Mouse (Mus musculus): ENCODE data around the gene Galnt18. TPM values are rescaled to one million over a fixed set of nuclear protein-coding genes. Genes with fewer than 3 reads are reported as not detected.

Gene Galnt18
- polyA plus RNA-seq, 1 experiment from 2014 or later = 8.5 TPM

DNA sequence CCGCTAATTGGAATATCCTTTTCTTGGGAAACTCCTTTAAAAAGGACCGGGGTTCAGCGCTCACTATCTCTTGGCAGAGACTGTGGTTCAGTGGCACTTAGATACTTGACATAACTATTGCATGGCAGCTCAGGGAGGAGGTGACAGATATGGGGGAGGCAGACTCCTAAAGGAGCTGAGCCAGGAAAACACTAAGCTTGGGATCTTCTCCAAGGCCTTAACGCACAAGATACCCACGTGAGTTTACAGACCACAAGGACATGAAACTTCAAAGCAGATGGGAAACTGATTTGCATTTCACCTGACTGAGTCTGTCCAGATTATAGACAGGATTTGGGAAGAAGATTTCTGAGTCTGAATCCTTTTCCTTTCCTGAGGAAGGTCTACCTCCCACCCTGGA is 141.3 kb downstream of the Galnt18 start:
- Histone ChIP-seq H3K4me1 (replicated peaks) (peaks cover 6% of the 10 kb centered on the region; the same call in 1 of the 2 replicates), H3K36me3 (no peaks in the 10 kb centered on the region), H3K27ac (no peak overlapping the region), H3K4me3 (no peak overlapping the region), H3K9me3 (no peaks in the 10 kb centered on the region), H3K27me3 (ENCODE audit: insufficient read depth, poor library complexity, severe bottlenecking) (no peaks in the 10 kb centered on the region)
- no peak for DNase-seq (ENCODE audit: low spot score)
- 93% methylated on average over 5 of the region's 5 CpGs for WGBS

DNA sequence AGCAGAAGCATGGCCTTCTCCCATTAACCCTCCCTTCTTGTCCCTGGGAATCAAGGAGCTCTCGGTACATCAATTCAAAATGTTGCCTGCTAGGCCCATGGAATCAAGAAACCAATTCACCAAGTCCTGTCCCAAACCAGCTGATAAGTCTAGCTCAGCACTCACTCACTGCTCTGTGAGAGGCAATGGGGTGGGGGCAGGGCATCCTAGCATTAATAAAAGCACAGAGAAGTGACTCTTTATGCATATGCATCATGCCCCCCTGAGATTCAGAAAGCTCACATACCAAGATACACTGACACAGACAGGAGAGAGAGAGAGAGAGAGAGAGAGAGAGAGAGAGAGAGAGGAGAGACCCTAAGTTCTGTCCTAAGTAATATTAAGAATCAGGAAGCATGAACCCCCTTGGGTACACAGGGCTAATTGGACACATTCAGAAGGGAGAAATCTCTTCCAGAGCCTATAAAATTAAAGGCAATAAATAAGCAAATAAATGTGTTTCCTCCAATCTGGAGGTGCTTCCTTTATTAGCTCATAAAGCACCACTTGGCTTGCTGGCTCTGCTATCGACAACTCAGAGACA is 141.8 kb downstream of the Galnt18 start:
- DNase-seq (ENCODE audit: low spot score) = no peak
- Histone ChIP-seq H3K36me3 (no peaks in the 10 kb centered on the region), H3K4me1 (replicated peaks) (peaks cover 6% of the 10 kb centered on the region; the same call in 1 of the 2 replicates), H3K27ac (no peak overlapping the region), H3K27me3 (ENCODE audit: insufficient read depth, poor library complexity, severe bottlenecking) (no peaks in the 10 kb centered on the region), H3K9me3 (no peaks in the 10 kb centered on the region), H3K4me3 (no peak overlapping the region)
- WGBS = 84% methylated on average over 2 of the region's 2 CpGs

DNA sequence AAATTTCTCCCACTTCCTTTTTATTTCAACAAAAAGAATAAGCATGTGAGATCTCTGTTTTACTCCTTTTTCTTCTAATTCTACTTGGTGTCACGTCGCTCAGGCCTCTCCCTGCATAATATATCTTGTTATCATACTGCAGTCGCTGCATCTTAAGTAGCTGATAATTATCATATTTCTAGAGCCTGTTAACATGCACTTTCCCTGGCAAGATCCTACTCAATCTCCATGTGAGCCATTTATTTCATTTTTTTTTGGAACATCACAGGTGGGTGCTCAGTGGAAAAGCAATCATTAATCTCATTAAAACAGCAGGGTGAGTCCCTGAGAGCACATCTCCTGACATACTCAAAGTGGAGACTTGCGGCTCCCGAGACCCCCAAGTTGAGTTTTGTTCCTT is 143.3 kb downstream of the Galnt18 start:
- H3K4me1 ChIP-seq (replicated peaks) = peaks cover 6% of the 10 kb centered on the region; the same call in 1 of the 2 replicates
- no peaks in the 10 kb centered on the region for H3K9me3 ChIP-seq
- no peak overlapping the region for H3K4me3 ChIP-seq
- H3K27ac ChIP-seq = no peak overlapping the region
- H3K27me3 ChIP-seq (ENCODE audit: insufficient read depth, poor library complexity, severe bottlenecking) = no peaks in the 10 kb centered on the region
- DNase-seq (ENCODE audit: low spot score) = no peak
- no peaks in the 10 kb centered on the region for H3K36me3 ChIP-seq
- 92% methylated on average over 5 of the region's 5 CpGs for WGBS

DNA sequence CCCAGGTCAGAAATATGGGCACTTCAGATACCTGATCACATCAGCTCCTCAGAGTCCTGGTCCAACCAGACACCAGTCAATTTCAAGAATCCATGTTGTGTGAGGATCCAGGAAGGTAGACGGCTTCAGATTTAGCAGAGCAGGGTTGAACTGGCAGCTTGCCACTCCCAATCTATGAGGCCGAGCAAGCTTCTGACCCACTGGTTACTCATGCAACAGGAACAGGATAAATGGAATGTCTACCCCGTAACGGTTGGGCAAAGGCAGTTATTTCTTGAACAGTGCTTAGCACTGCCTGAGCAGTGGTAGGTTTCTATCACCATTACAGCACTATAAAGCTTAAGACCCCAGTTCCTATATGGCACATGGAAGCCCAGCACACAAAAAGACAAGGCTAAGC is 148.5 kb downstream of the Galnt18 start:
- Histone ChIP-seq H3K9me3 (no peaks in the 10 kb centered on the region), H3K27ac (no peak overlapping the region), H3K4me3 (no peak overlapping the region), H3K4me1 (replicated peaks) (no peaks in the 10 kb centered on the region), H3K27me3 (ENCODE audit: insufficient read depth, poor library complexity, severe bottlenecking) (no peaks in the 10 kb centered on the region), H3K36me3 (no peaks in the 10 kb centered on the region)
- DNase-seq (ENCODE audit: low spot score) = no peak
- WGBS = 96% methylated on average over 4 of the region's 4 CpGs

DNA sequence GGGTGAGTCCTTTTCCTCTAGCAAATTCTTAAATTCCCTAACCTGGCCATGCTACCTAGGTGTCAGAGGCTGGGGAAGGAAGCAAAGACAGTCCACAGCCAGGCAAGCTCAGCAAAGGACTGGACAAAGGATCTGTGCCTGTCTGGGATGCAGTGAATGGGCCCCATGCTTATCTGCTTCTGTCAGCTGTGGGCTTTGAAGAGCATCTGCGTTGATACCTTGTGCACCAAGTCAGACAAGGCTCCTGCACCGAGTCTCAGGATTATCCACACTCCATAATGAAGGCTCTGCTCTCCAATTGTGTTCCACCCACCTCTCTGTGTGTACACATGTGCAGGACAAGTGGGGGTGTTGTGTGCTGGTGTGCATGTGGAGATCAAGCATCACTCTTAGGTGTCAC is 153.5 kb downstream of the Galnt18 start:
- 87% methylated on average over 2 of the region's 2 CpGs for WGBS
- Histone ChIP-seq H3K27ac (no peak overlapping the region), H3K27me3 (ENCODE audit: insufficient read depth, poor library complexity, severe bottlenecking) (no peaks in the 10 kb centered on the region), H3K36me3 (no peaks in the 10 kb centered on the region), H3K4me3 (no peak overlapping the region), H3K4me1 (replicated peaks) (no peaks in the 10 kb centered on the region), H3K9me3 (no peaks in the 10 kb centered on the region)
- no peak for DNase-seq (ENCODE audit: low spot score)

DNA sequence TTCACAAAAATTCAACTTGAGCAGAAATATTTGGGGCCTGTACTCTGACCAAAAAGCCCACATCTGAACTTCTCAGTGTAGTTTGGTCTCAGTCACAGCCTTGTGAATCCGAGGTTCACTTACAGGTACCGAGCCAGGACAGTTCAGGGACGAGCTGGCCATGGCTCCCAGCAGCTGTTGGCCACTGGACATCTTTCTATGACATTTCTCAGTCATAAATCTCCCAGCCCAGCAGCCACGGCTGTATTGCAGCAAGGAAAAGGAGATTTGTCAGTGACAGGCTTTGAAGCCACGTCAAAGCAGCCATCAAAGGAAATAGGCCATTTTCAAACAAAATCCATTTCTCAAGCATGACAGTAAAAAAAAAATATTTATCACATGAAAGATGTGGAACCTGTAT is 154.0 kb downstream of the Galnt18 start:
- Histone ChIP-seq H3K36me3 (no peaks in the 10 kb centered on the region), H3K27me3 (ENCODE audit: insufficient read depth, poor library complexity, severe bottlenecking) (no peaks in the 10 kb centered on the region), H3K4me1 (replicated peaks) (no peaks in the 10 kb centered on the region), H3K27ac (no peak overlapping the region), H3K9me3 (no peaks in the 10 kb centered on the region), H3K4me3 (no peak overlapping the region)
- WGBS = 84% methylated on average over 5 of the region's 5 CpGs
- DNase-seq (ENCODE audit: low spot score) = no peak

DNA sequence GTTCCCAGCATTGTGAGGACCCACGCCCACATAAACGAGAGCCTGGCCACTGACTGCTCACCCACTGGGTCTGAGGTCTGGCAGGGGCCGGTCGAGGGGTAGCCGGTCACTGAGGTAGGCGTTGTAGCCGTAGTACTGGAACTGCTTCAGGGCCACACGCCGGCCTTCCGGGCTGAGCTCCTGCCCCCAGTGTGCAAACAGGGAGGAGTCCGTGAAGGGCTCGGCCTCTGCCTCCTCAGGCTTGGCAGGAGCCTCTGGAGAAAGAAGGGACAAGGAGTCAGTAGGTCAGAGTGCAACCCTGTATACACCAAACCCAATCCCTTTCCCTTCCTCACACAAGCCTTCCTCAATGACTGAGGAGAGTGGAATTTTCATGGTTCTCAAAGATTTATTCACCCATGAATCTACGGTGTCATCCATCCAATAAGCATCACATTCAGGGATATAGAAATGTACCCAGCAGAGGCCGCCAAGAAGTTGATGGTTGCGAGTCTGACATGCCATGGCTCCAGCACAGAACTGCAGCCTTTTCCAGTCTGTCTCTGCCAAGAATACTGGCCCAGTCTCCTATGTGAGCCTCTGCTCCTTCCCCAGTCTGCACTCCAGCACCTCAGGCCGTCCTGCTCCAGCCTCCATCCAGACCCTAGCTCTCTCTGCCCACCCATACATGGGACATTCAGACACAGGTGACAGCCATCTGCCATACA is 163.4 kb downstream of the Galnt18 start:
- Histone ChIP-seq H3K36me3 (no peaks in the 10 kb centered on the region), H3K9me3 (no peaks in the 10 kb centered on the region), H3K4me3 (no peak overlapping the region), H3K27ac (0 out of 2 replicates have a peak overlapping the region, but pooled peaks have one; percentile 3), H3K27me3 (ENCODE audit: insufficient read depth, poor library complexity, severe bottlenecking) (no peaks in the 10 kb centered on the region), H3K4me1 (replicated peaks) (peaks cover 8% of the 10 kb centered on the region)
- peak; percentile 6 for DNase-seq (ENCODE audit: low spot score)
- WGBS = 64% methylated on average over 16 of the region's 16 CpGs

DNA sequence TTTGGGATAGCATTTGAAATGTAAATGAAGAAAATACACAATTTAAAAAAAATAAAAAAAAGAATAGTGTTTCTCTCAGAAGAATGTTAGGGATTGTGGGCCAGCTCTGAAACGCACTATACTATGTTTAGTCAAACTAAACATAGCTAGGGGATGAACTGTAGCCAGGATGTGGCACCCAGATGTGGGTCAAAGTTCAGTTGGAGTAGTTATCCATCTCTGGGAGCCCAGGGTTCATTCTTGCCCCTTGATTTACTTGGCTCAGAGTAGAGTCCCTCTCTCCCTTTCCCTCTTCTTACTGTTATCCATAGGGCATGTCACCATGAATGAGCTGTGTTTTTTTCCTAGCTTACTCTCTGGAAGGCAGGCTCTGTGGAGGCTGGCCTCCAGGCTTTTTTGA is 165.3 kb downstream of the Galnt18 start:
- no peak for DNase-seq (ENCODE audit: low spot score)
- WGBS = 90% methylated on average over 1 of the region's 1 CpGs
- H3K4me1 ChIP-seq (replicated peaks) = peaks cover 8% of the 10 kb centered on the region

DNA sequence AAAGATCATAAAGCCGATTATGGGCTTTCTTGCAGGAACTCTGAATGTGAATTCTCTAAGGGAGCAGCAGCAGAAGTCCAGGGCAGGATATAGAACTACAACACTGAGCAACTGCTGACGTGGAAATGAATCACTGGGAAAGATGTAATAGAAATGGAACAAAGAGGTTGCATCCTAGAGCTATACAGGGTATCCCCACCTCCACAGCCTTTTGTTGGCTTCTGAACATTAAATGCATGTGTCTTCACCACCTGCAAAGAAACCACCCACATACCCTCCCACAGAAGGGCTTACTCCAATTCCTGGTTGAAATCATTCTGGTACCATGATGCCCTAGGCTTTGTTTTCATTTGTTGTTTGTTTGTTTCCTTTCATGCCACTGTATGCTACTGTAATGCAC is 172.3 kb downstream of the Galnt18 start:
- Histone ChIP-seq H3K27ac (no peak overlapping the region), H3K4me3 (no peak overlapping the region), H3K4me1 (replicated peaks) (no peaks in the 10 kb centered on the region), H3K36me3 (no peaks in the 10 kb centered on the region), H3K27me3 (ENCODE audit: insufficient read depth, poor library complexity, severe bottlenecking) (no peaks in the 10 kb centered on the region), H3K9me3 (no peaks in the 10 kb centered on the region)
- WGBS = 89% methylated on average over 2 of the region's 2 CpGs
- DNase-seq (ENCODE audit: low spot score) = no peak

More for the DNA sequence above, 165.3 kb downstream of the Galnt18 start:
- H3K36me3 ChIP-seq = no peaks in the 10 kb centered on the region
- H3K27ac ChIP-seq = no peak overlapping the region
- H3K27me3 ChIP-seq (ENCODE audit: insufficient read depth, poor library complexity, severe bottlenecking) = no peaks in the 10 kb centered on the region
- no peak overlapping the region for H3K4me3 ChIP-seq
- H3K9me3 ChIP-seq = no peaks in the 10 kb centered on the region

DNA sequence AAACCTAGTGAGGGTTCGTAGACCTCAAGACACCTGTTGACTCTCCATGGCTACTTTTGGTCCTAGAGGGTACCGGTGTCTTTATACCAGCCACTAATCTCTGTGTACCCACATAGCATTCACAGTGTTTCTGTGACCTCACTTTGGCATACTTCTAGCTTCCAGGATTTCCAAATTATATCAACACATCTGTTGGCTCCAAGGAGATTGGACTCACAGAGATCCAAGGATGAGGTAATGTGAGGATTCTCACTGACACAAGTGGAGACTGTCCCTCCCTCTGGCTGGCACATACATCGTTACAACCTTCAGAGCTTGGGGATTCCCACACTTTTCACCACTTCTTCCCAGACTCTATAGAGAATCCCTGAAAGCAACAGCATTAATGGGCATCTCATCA is 173.7 kb downstream of the Galnt18 start:
- DNase-seq (ENCODE audit: low spot score) = no peak
- no peak overlapping the region for H3K27ac ChIP-seq
- no peaks in the 10 kb centered on the region for H3K36me3 ChIP-seq
- no peaks in the 10 kb centered on the region; the same call in 1 of the 2 replicates for H3K4me1 ChIP-seq (replicated peaks)
- WGBS = 92% methylated on average over 3 of the region's 3 CpGs
- H3K4me3 ChIP-seq = no peak overlapping the region
- H3K9me3 ChIP-seq = no peaks in the 10 kb centered on the region
- H3K27me3 ChIP-seq (ENCODE audit: insufficient read depth, poor library complexity, severe bottlenecking) = no peaks in the 10 kb centered on the region

DNA sequence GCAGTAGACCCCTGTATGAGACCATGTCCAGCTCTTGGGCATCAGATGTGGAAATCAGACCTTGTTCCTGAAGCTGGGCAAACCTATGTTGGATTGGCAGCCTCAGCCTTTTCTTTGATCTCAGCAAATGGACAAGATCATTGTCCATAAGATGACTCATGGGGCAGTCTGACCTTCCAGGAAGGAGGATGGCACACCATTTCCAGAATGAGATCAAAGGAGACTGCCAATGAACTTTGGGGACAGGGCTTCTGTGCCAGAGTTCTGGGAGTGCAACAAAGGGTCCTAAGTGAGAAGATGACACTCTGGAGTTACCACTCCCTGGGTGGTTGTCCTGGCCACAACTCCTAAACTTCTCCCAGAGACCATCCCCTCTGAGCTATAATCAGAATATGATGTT is 174.1 kb downstream of the Galnt18 start:
- Histone ChIP-seq H3K9me3 (no peaks in the 10 kb centered on the region), H3K36me3 (no peaks in the 10 kb centered on the region), H3K4me1 (replicated peaks) (peaks cover under 1% of the 10 kb centered on the region), H3K27ac (no peak overlapping the region), H3K27me3 (ENCODE audit: insufficient read depth, poor library complexity, severe bottlenecking) (no peaks in the 10 kb centered on the region), H3K4me3 (no peak overlapping the region)
- no peak for DNase-seq (ENCODE audit: low spot score)

DNA sequence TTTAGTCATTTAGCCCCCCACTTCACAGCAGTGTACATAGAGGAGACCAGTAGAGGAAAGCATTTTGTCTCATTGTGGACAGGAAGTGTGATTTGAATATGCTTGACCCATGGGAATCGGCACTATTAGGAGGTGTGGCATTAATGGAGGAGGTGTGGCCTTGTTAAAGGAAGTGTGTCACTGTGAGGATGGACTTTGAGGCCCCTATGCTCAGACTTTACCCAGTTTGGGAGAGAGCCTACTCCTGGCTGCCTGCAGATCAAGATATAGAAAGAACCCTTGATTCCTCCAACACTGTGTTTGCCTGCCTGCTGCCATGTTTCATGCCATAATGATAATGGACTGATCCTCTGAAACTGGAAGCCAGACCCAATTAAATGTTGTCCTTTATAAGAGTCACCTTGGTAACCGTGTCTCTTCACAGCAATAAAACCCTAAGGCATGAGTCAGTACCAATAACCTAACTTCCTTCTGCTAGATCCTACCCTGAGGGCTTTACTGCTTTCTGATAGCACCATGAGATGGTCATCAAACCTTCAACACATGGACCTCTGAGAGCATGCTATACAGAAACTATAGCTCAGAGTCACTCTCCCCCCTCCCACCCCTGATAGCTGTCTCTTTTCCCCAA is 175.1 kb downstream of the Galnt18 start:
- H3K27ac ChIP-seq = no peak overlapping the region
- no peaks in the 10 kb centered on the region for H3K9me3 ChIP-seq
- 87% methylated on average over 2 of the region's 2 CpGs for WGBS
- H3K36me3 ChIP-seq = no peaks in the 10 kb centered on the region
- peaks cover 5% of the 10 kb centered on the region for H3K4me1 ChIP-seq (replicated peaks)
- H3K4me3 ChIP-seq = no peak overlapping the region
- DNase-seq (ENCODE audit: low spot score) = no peak
- H3K27me3 ChIP-seq (ENCODE audit: insufficient read depth, poor library complexity, severe bottlenecking) = no peaks in the 10 kb centered on the region

DNA sequence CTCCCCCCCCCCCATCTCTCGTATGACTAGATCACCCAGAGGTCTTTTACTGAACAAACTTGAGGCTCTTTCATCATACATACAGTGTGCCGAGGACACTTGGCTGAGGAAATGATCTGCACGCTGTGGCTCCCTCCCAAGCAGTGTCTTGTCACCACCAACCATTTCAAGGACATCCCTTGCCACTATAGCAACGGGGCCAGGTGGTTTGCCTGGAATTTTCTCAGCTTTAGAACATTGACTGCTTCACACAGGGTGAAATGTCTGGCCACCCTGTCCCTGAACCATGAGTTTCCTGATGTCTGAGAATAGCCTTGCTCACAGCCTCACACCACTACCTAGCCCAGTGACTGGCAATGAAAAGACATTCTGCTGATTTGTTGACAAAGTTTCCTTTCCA is 176.6 kb downstream of the Galnt18 start:
- Histone ChIP-seq H3K4me3 (no peak overlapping the region), H3K9me3 (no peaks in the 10 kb centered on the region), H3K27me3 (ENCODE audit: insufficient read depth, poor library complexity, severe bottlenecking) (no peaks in the 10 kb centered on the region), H3K36me3 (no peaks in the 10 kb centered on the region), H3K27ac (no peak overlapping the region), H3K4me1 (replicated peaks) (peaks cover 5% of the 10 kb centered on the region)
- WGBS = 80% methylated on average over 4 of the region's 4 CpGs
- DNase-seq (ENCODE audit: low spot score) = no peak
